Mouse (Mus musculus) liver, embryonic 14.5 days (tissue): Measurements from ENCODE around the gene Ifit1. TPM values are rescaled to one million over a fixed set of nuclear protein-coding genes. Genes with fewer than 3 reads are reported as not detected.

Experiments
- ATAC-seq: fragments of 200-750 bp; cut with Nextera tagmentation; 2 replicates; pipeline ENCODE4 v1.8.0; 2017; ENCODE audit warnings: moderate number of reproducible peaks, mild to moderate bottlenecking, moderate library complexity; ENCODE audit not compliant: insufficient read depth
- DNase-seq, 3 experiments: peaks; one replicate each; pipeline ENCODE4 v3.0.0-alpha.2; 2012 to 2013; ENCODE audit warnings: low read depth in 3 of 3, low spot score in 3 of 3
- H3K27ac ChIP-seq: fragments of 300-500 bp; sonication (generic); 2 replicates; pipeline ENCODE4 v1.5.1; 2014; ENCODE audit warnings: moderate library complexity, mild to moderate bottlenecking, control low read depth, inconsistent platforms
- H3K27me3 ChIP-seq: fragments of 300-500 bp; sonication (generic); 2 replicates; pipeline ENCODE4 v1.6.1; 2014; ENCODE audit warnings: mild to moderate bottlenecking, low read length, moderate library complexity; ENCODE audit not compliant: control insufficient read depth, insufficient read depth
- H3K36me3 ChIP-seq: fragments of 300-500 bp; sonication (generic); replicated peaks from 2 replicates; pipeline ENCODE4 v1.6.1; 2014; ENCODE audit warnings: low read depth; ENCODE audit not compliant: control insufficient read depth, insufficient read depth
- H3K4me1 ChIP-seq, 2 experiments: fragments of 200-500 bp in 1 of 2; fragments of 300-500 bp in 1 of 2; sonication (generic) in 1 of 2; replicated peaks; 2 replicates each; pipeline ENCODE4 v1.6.1; 2012 to 2014; ENCODE audit warnings: antibody characterized with exemption in 1 of 2, inconsistent platforms in 1 of 2, low read length in 1 of 2; ENCODE audit not compliant: control insufficient read depth in 2 of 2, insufficient read depth in 2 of 2
- H3K4me2 ChIP-seq: fragments of 300-500 bp; sonication (generic); 2 replicates; pipeline ENCODE4 v1.6.1; 2014; ENCODE audit warnings: low read depth, mild to moderate bottlenecking, control low read depth, moderate library complexity
- H3K4me3 ChIP-seq, 2 experiments: fragments of 200-500 bp in 1 of 2; fragments of 300-500 bp in 1 of 2; sonication (generic) in 1 of 2; 2 replicates each; pipeline ENCODE4 v1.5.1; 2012 to 2014; ENCODE audit warnings: low read depth in 2 of 2, low read length in 2 of 2, mild to moderate bottlenecking in 2 of 2, control low read depth in 1 of 2, inconsistent platforms in 1 of 2, moderate library complexity in 1 of 2; ENCODE audit not compliant: insufficient read depth in 1 of 2
- H3K9ac ChIP-seq: fragments of 300-500 bp; sonication (generic); replicated peaks from 2 replicates; pipeline ENCODE4 v1.6.1; 2014; ENCODE audit warnings: mild to moderate bottlenecking, control low read depth, moderate library complexity
- H3K9me3 ChIP-seq: fragments of 300-500 bp; sonication (generic); 2 replicates; pipeline ENCODE4 v1.6.1; 2016; ENCODE audit warnings: low read length, mixed read lengths; ENCODE audit not compliant: control insufficient read depth
- CTCF ChIP-seq: IDR thresholded peaks from 2 replicates; pipeline ENCODE4 v1.5.1; 2016; ENCODE audit warnings: antibody characterized with exemption, low read depth, control low read depth
- EP300 ChIP-seq: IDR thresholded peaks from 2 replicates; pipeline ENCODE4 v1.6.1; 2016; ENCODE audit warnings: antibody characterized with exemption, low read depth
- WGBS: fragments of 180-500 bp; shearing (Covaris S2); extraction: QIAGEN DNeasy Blood & Tissue Kit; methylation state at CpG from one replicate; pipeline ENCODE4 v1.1.7; 2014; ENCODE audit not compliant: insufficient replicate concordance; 5-methylcytosine and 5-hydroxymethylcytosine counted together
- polyA plus RNA-seq, 2 experiments: library from polyadenylated mRNA; depleted of rRNA in 1 of 2; stranded (reverse) in 1 of 2; unstranded in 1 of 2; fragments of >200 nt; fragmentation: Nextera tagmentation in 1 of 2; extraction: Ambion mirVana in 1 of 2; gene quantifications; 2 replicates each; pipeline versions ENCODE4 v1.2.1 to v1.2.3; 2012 to 2014

Ifit1 gene
- polyA plus RNA-seq, 2 experiments: 0.63 to 1.1 TPM

DNA sequence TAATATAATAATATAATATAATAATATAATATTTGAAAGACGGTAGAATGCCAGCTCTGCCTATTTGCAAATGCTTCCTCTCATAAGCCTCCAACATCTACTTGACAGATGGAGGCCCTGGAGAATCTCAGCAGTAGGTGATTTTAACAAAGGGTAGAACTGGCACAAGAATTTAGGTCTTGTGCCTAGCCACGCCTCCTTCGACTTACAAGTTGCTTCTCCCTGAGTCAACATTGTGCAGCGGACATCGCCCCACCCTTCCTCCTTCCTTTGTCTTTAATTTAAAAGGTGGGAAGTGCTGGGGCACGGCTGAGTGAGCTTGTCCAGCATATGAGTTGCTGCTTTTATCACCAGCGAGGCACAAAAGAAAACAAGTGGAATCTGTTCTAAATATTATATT is 32.8 kb downstream of the Ifit1 start:
- TF ChIP-seq EP300 (no peak), CTCF (no peak)
- 35% methylated on average over 7 of the region's 7 CpGs for WGBS
- H3K4me3 ChIP-seq: no peak overlapping the region
- no peak overlapping the region for H3K27ac ChIP-seq
- ATAC-seq (no peak), DNase-seq (no peak)
- no peaks in the 10 kb centered on the region for H3K9me3 ChIP-seq
- H3K27me3 ChIP-seq: no peaks in the 10 kb centered on the region
- H3K4me1 ChIP-seq: no peaks in the 10 kb centered on the region
- H3K4me2 ChIP-seq: no peak overlapping the region
- no peak overlapping the region for H3K9ac ChIP-seq
- H3K36me3 ChIP-seq: no peaks in the 10 kb centered on the region

GRCm38 (mm10) chr19:34678428-34678827 is 37.8 kb downstream of the Ifit1 start:
- no peaks in the 10 kb centered on the region for H3K4me1 ChIP-seq
- 37% methylated on average over 4 of the region's 4 CpGs for WGBS
- no peaks in the 10 kb centered on the region for H3K27me3 ChIP-seq
- no peak overlapping the region for H3K27ac ChIP-seq
- H3K9me3 ChIP-seq: no peaks in the 10 kb centered on the region
- no peak for TF ChIP-seq CTCF
- no peak for TF ChIP-seq EP300
- H3K4me2 ChIP-seq: no peak overlapping the region
- no peaks in the 10 kb centered on the region for H3K36me3 ChIP-seq
- ATAC-seq (no peak), DNase-seq (no peak)
- H3K4me3 ChIP-seq: no peak overlapping the region
- no peak overlapping the region for H3K9ac ChIP-seq

GRCm38 (mm10) chr19:34684857-34685256 is 44.2 kb downstream of the Ifit1 start:
- Histone ChIP-seq H3K9me3 (no peaks in the 10 kb centered on the region), H3K4me2 (no peak overlapping the region), H3K9ac (no peak overlapping the region), H3K36me3 (no peaks in the 10 kb centered on the region), H3K4me3 (no peak overlapping the region), H3K4me1 (no peaks in the 10 kb centered on the region), H3K27ac (no peak overlapping the region), H3K27me3 (no peaks in the 10 kb centered on the region)
- DNase-seq: no peak
- TF ChIP-seq EP300 (no peak), CTCF (peak; percentile 60)
- ATAC-seq: no peak
- 31% methylated on average over 1 of the region's 1 CpGs for WGBS

DNA sequence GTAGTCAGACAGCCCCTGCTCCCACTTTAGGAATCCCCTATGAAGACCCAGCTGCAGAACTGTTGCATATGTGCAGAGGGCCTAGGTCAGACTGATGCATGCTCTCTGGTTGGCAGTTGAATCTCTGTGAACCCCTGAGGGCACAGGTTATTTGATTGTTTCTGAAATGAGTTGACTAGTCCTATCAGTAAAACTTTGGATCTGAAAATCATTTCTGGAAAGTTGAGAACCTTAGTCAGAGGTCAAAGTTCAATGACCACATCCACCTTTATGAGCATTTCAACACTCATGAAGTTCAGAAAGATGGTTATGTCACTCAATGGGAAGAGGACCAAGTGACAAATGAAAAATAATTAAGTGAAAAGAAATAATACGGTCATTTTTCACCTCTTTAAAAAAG is 44.9 kb downstream of the Ifit1 start:
- TF ChIP-seq CTCF (no peak), EP300 (no peak)
- Histone ChIP-seq H3K4me3 (no peak overlapping the region), H3K4me2 (no peak overlapping the region), H3K36me3 (no peaks in the 10 kb centered on the region), H3K27ac (no peak overlapping the region), H3K9me3 (no peaks in the 10 kb centered on the region), H3K4me1 (no peaks in the 10 kb centered on the region), H3K9ac (no peak overlapping the region), H3K27me3 (no peaks in the 10 kb centered on the region)
- 86% methylated on average over 1 of the region's 1 CpGs for WGBS
- DNase-seq (no peak), ATAC-seq (no peak)

GRCm38 (mm10) chr19:34691402-34691801 is 50.7 kb downstream of the Ifit1 start:
- H3K4me2 ChIP-seq: no peak overlapping the region
- no peaks in the 10 kb centered on the region for H3K27me3 ChIP-seq
- no peaks in the 10 kb centered on the region for H3K4me1 ChIP-seq
- ATAC-seq (no peak), DNase-seq (no peak)
- no peak for TF ChIP-seq CTCF
- TF ChIP-seq EP300: no peak
- H3K27ac ChIP-seq: no peak overlapping the region
- H3K9ac ChIP-seq: no peak overlapping the region
- no peaks in the 10 kb centered on the region for H3K9me3 ChIP-seq
- WGBS: 65% methylated on average over 6 of the region's 6 CpGs
- H3K4me3 ChIP-seq: no peak overlapping the region
- H3K36me3 ChIP-seq: no peaks in the 10 kb centered on the region
